Mouse (Mus musculus) CH12.LX (cell line): ENCODE data around the gene Ntrk2. TPM values are rescaled to one million over a fixed set of nuclear protein-coding genes. Genes with fewer than 3 reads are reported as not detected.

Experiments used
- DNase-seq: peaks from one replicate; pipeline ENCODE4 v3.0.0-alpha.2; 2013; ENCODE audit errors: extremely low read depth
- H3K27ac ChIP-seq: 2 replicates; pipeline ENCODE4 v1.5.1; 2012; ENCODE audit warnings: low read depth, mild to moderate bottlenecking, control low read depth, moderate library complexity; ENCODE audit not compliant: insufficient read depth
- H3K27me3 ChIP-seq: replicated peaks from 2 replicates; pipeline ENCODE3; 2012; ENCODE audit warnings: inconsistent platforms
- H3K36me3 ChIP-seq, 2 experiments: replicated peaks in 1 of 2; 2 replicates each; pipeline versions ENCODE3 to v1.6.1; 2012; ENCODE audit warnings: inconsistent platforms in 1 of 2, low read length in 1 of 2, mild to moderate bottlenecking in 1 of 2, mixed read lengths in 1 of 2, moderate library complexity in 1 of 2; ENCODE audit not compliant: control insufficient read depth in 1 of 2, insufficient read depth in 1 of 2
- H3K4me1 ChIP-seq, 2 experiments: 2 replicates each; pipeline ENCODE4 v1.6.1; 2012; ENCODE audit warnings: inconsistent platforms in 1 of 2, moderate library complexity in 1 of 2; ENCODE audit not compliant: insufficient read depth in 2 of 2, control insufficient read depth in 1 of 2
- H3K4me2 ChIP-seq: 2 replicates; pipeline ENCODE4 v1.6.1; 2012; ENCODE audit warnings: low read depth, mild to moderate bottlenecking, control low read depth; ENCODE audit not compliant: poor library complexity, insufficient read depth, severe bottlenecking
- H3K4me3 ChIP-seq, 3 experiments: fragments of 150-350 bp in 1 of 3; sonication (generic) in 1 of 3; replicated peaks in 1 of 3; 2 replicates each; pipeline versions ENCODE3 to v1.5.1; 2011 to 2012; ENCODE audit warnings: low read depth in 2 of 3, low read length in 2 of 3, mild to moderate bottlenecking in 2 of 3, moderate library complexity in 2 of 3, control low read depth in 1 of 3, improper control_type of control experiment in 1 of 3, inconsistent platforms in 1 of 3, mixed read lengths in 1 of 3; ENCODE audit not compliant: poor library complexity in 1 of 3
- H3K79me2 ChIP-seq: replicated peaks from 2 replicates; pipeline ENCODE4 v1.6.1; 2012; ENCODE audit warnings: mild to moderate bottlenecking, moderate library complexity; ENCODE audit not compliant: control insufficient read depth, poor library complexity, insufficient read depth, severe bottlenecking; ENCODE audit errors: extremely low read depth
- H3K9ac ChIP-seq: 2 replicates; pipeline ENCODE4 v1.6.1; 2012; ENCODE audit warnings: low read depth, mild to moderate bottlenecking, control low read depth, moderate library complexity; ENCODE audit not compliant: insufficient read depth
- H3K9me3 ChIP-seq: replicated peaks from 2 replicates; pipeline ENCODE3; 2012; ENCODE audit warnings: low read length, inconsistent platforms, mixed read lengths
- CHD1 ChIP-seq: IDR thresholded peaks from 2 replicates; pipeline ENCODE4 v1.6.1; 2012; ENCODE audit warnings: low read depth, low read length, improper control_type of control experiment, inconsistent platforms
- CHD2 ChIP-seq: IDR thresholded peaks from 2 replicates; pipeline ENCODE4 v1.6.1; 2011; ENCODE audit warnings: low read length, improper control_type of control experiment
- E2F4 ChIP-seq: IDR thresholded peaks from 2 replicates; pipeline ENCODE4 v1.6.1; 2011; ENCODE audit warnings: low read depth, low read length, improper control_type of control experiment; ENCODE audit not compliant: insufficient replicate concordance
- EP300 ChIP-seq: IDR thresholded peaks from 2 replicates; pipeline ENCODE4 v1.6.1; 2011; ENCODE audit warnings: low read length, improper control_type of control experiment
- GABPA ChIP-seq: IDR thresholded peaks from 2 replicates; pipeline ENCODE4 v1.6.1; 2012; ENCODE audit warnings: low read depth, low read length, improper control_type of control experiment, inconsistent platforms; ENCODE audit not compliant: insufficient replicate concordance
- HCFC1 ChIP-seq: IDR thresholded peaks from 2 replicates; pipeline ENCODE4 v1.6.1; 2012; ENCODE audit warnings: low read depth, mild to moderate bottlenecking, inconsistent platforms, low read length, improper control_type of control experiment
- IRF4 ChIP-seq: IDR thresholded peaks from 2 replicates; pipeline ENCODE4 v1.6.1; 2014; ENCODE audit warnings: low read depth, mild to moderate bottlenecking, inconsistent platforms, low read length, improper control_type of control experiment
- KAT2A ChIP-seq: IDR thresholded peaks from 2 replicates; pipeline ENCODE4 v1.6.1; 2012; ENCODE audit warnings: low read length, improper control_type of control experiment, inconsistent platforms; ENCODE audit not compliant: insufficient replicate concordance
- MAX ChIP-seq: IDR thresholded peaks from 2 replicates; pipeline ENCODE4 v1.6.1; 2011; ENCODE audit warnings: low read length, improper control_type of control experiment
- MXI1 ChIP-seq: IDR thresholded peaks from 2 replicates; pipeline ENCODE4 v1.6.1; 2011; ENCODE audit warnings: mild to moderate bottlenecking, low read depth, low read length, improper control_type of control experiment
- POLR2A ChIP-seq: IDR thresholded peaks from 2 replicates; pipeline ENCODE4 v1.6.1; 2011; ENCODE audit warnings: low read depth, mild to moderate bottlenecking, improper control_type of control experiment, low read length
- POLR2AphosphoS2 ChIP-seq: IDR thresholded peaks from 2 replicates; pipeline ENCODE4 v1.6.1; 2011; ENCODE audit warnings: low read depth, low read length, improper control_type of control experiment
- RCOR1 ChIP-seq: conservative IDR thresholded peaks from 2 replicates; pipeline ENCODE4 v1.6.1; 2012; ENCODE audit warnings: low read depth, mild to moderate bottlenecking, inconsistent platforms, low read length, improper control_type of control experiment
- SIN3A ChIP-seq: IDR thresholded peaks from 2 replicates; pipeline ENCODE4 v1.6.1; 2012; ENCODE audit warnings: low read length, improper control_type of control experiment, inconsistent platforms
- TBP ChIP-seq: conservative IDR thresholded peaks from 2 replicates; pipeline ENCODE4 v1.6.1; 2011; ENCODE audit warnings: low read depth, low read length, improper control_type of control experiment
- ZC3H11A ChIP-seq: IDR thresholded peaks from 2 replicates; pipeline ENCODE4 v1.6.1; 2012; ENCODE audit warnings: low read depth, mild to moderate bottlenecking, inconsistent platforms, low read length, improper control_type of control experiment
- ZKSCAN1 ChIP-seq: IDR thresholded peaks from 2 replicates; pipeline ENCODE4 v1.6.1; 2012; ENCODE audit warnings: low read depth, inconsistent platforms, low read length, improper control_type of control experiment, borderline replicate concordance
- ZNF384 ChIP-seq: IDR thresholded peaks from 2 replicates; pipeline ENCODE4 v1.6.1; 2012; ENCODE audit warnings: low read depth, low read length, improper control_type of control experiment, inconsistent platforms
- dilution Hi-C: fragments of 300-500 bp; cut with MboI; formaldehyde crosslinking; loops from 2 replicates; pipeline ENCODE4 v1.14.3; 2020; ENCODE audit warnings: low sequenced_read_pairs; ENCODE audit not compliant: extremely low pct_unique_long_range_greater_than_20kb, extremely low pct_ligation_motif_present
- in situ Hi-C: fragments of 300-500 bp; cut with MboI; formaldehyde crosslinking; loops from 3 replicates; pipeline ENCODE4 v1.14.3; 2019; ENCODE audit warnings: low sequenced_read_pairs, low pct_ligation_motif_present, low pct_unique_long_range_greater_than_20kb, mixed read lengths
- polyA plus RNA-seq: library from polyadenylated mRNA; unstranded; fragments of >175 nt; gene quantifications from 2 replicates; pipeline ENCODE4 v1.2.1, GENCODE M21; 2012; ENCODE audit warnings: low read depth; ENCODE audit not compliant: insufficient read length
- total RNA-seq, 2 experiments: library from RNA; depleted of rRNA; stranded (reverse); fragments of 300-350 nt in 1 of 2; fragments of >200 nt in 1 of 2; gene quantifications; 2 replicates each; pipeline ENCODE4 v1.2.3; 2012 to 2014

Ntrk2 gene
- total and polyA plus RNA-seq, 3 experiments, result not detected

- DNase-seq, result no peak
- H3K36me3 ChIP-seq, result no peaks in the 10 kb centered on the region
- H3K9me3 ChIP-seq, result peaks cover 78% of the 10 kb centered on the region
- in situ Hi-C loops (no loop called here), dilution Hi-C loops (no loop called here)
- no peak overlapping the region for H3K4me2 ChIP-seq
- H3K27me3 ChIP-seq, result no peaks in the 10 kb centered on the region
- H3K27ac ChIP-seq, result no peak overlapping the region
- H3K4me3 ChIP-seq, result no peak overlapping the region
- no peaks in the 10 kb centered on the region for H3K4me1 ChIP-seq
- TF ChIP-seq MXI1, result no peak
- no peak for TF ChIP-seq HCFC1
- no peak for TF ChIP-seq SIN3A
- no peak for TF ChIP-seq IRF4
- no peak for TF ChIP-seq E2F4
- TF ChIP-seq RCOR1, result no peak
- H3K9ac ChIP-seq, result no peak overlapping the region
- H3K79me2 ChIP-seq, result no peaks in the 10 kb centered on the region
Measured at GRCm38 (mm10) chr13:59065677-59066076, 259.3 kb downstream of the Ntrk2 start.

DNA sequence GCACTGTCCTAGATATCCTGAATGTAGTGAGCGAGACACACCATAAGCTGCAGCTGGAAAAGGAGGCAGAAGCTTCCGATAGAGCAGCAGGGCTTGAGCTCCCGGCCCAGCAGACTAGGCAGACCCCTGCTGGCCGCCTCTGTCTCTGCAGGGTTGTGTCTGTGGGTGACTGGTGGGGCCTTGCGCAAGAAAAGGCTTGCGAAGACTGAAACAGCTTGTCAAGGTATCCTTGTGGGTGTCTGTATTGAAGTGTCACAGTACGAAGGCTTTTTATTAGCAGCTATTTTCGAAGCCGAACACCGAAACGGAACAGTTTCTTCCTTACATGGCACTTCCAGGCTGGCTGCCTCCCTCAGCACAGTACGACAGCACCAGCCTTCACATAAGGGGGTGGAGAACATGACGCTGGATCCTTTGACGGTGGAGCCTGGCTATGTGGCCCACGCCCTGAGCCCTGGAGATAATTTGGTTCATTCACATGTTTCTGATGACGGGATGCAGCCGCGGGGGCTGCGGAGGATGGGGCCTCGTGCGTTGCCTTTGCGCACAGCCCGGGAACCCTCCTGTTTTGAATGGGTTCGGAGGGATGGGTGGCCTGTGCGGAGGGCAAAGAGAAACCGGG, 267.4 kb downstream of the Ntrk2 start:
- Histone ChIP-seq H3K9ac (no peak overlapping the region), H3K27me3 (no peaks in the 10 kb centered on the region), H3K4me2 (no peak overlapping the region), H3K9me3 (peaks cover 88% of the 10 kb centered on the region), H3K27ac (no peak overlapping the region), H3K79me2 (no peaks in the 10 kb centered on the region), H3K4me1 (no peaks in the 10 kb centered on the region), H3K4me3 (no peak overlapping the region), H3K36me3 (no peaks in the 10 kb centered on the region)
- TF ChIP-seq TBP, result no peak
- TF ChIP-seq KAT2A, result no peak
- TF ChIP-seq MAX, result no peak
- TF ChIP-seq CHD1, result no peak
- TF ChIP-seq EP300, result no peak
- no peak for TF ChIP-seq ZNF384
- TF ChIP-seq ZC3H11A, result no peak
- no peak for TF ChIP-seq POLR2AphosphoS2
- no peak for TF ChIP-seq GABPA
- TF ChIP-seq CHD2, result no peak
- TF ChIP-seq HCFC1, result no peak
- TF ChIP-seq ZKSCAN1, result no peak
- TF ChIP-seq POLR2A, result no peak
- no peak for DNase-seq
- in situ Hi-C loops, result no loop called here
- dilution Hi-C loops, result no loop called here
